Mouse (Mus musculus) limb, embryonic 15.5 days (tissue): ENCODE data around the gene Rlbp1. TPM values are rescaled to one million over a fixed set of nuclear protein-coding genes. Genes with fewer than 3 reads are reported as not detected.

ENCODE experiments used
- ATAC-seq: fragments of 200-750 bp; cut with Nextera tagmentation; 2 replicates; pipeline ENCODE4 v1.8.0; 2017; ENCODE audit warnings: low read depth, moderate TSS enrichment; ENCODE audit not compliant: insufficient number of reproducible peaks, low FRiP score, low TSS enrichment
- H3K27ac ChIP-seq: fragments of 300-500 bp; sonication (generic); 2 replicates; pipeline ENCODE4 v1.5.1; 2015; ENCODE audit warnings: moderate library complexity, mild to moderate bottlenecking, inconsistent platforms
- H3K27me3 ChIP-seq: fragments of 300-500 bp; sonication (generic); 2 replicates; pipeline ENCODE4 v1.6.1; 2015; ENCODE audit warnings: inconsistent platforms
- H3K36me3 ChIP-seq: fragments of 300-500 bp; sonication (generic); 2 replicates; pipeline ENCODE4 v1.6.1; 2015; ENCODE audit warnings: inconsistent platforms
- H3K4me1 ChIP-seq: fragments of 300-500 bp; sonication (generic); 2 replicates; pipeline ENCODE4 v1.6.1; 2015; ENCODE audit warnings: inconsistent platforms
- H3K4me2 ChIP-seq: fragments of 300-500 bp; sonication (generic); 2 replicates; pipeline ENCODE4 v1.6.1; 2015; ENCODE audit warnings: mild to moderate bottlenecking, inconsistent platforms
- H3K4me3 ChIP-seq: fragments of 300-500 bp; sonication (generic); 2 replicates; pipeline ENCODE4 v1.5.1; 2015; ENCODE audit warnings: mild to moderate bottlenecking, inconsistent platforms
- H3K9ac ChIP-seq: fragments of 300-500 bp; sonication (generic); 2 replicates; pipeline ENCODE4 v1.6.1; 2015; ENCODE audit warnings: inconsistent platforms
- H3K9me3 ChIP-seq: fragments of 300-500 bp; sonication (generic); 2 replicates; pipeline ENCODE4 v1.6.1; 2016; ENCODE audit warnings: inconsistent platforms
- WGBS: fragments of 180-500 bp; shearing (Covaris S2); methylation state at CpG from one replicate; pipeline ENCODE4 v1.1.7; 2015; 5-methylcytosine and 5-hydroxymethylcytosine counted together
- polyA plus RNA-seq: library from polyadenylated mRNA; unstranded; fragments of >200 nt; fragmentation: Nextera tagmentation; extraction: Ambion mirVana; gene quantifications from 2 replicates; pipeline ENCODE4 v1.2.1, GENCODE M21; 2015

Gene Rlbp1
- polyA plus RNA-seq, 1 experiment from 2014 or later, result 2.0 TPM

GRCm38 (mm10) chr7:79347108-79347813 lies 39.6 kb downstream of the Rlbp1 start:
- Histone ChIP-seq H3K36me3 (peaks cover 33% of the 10 kb centered on the region; the same call in 1 of the 2 replicates), H3K9me3 (no peaks in the 10 kb centered on the region), H3K4me1 (no peaks in the 10 kb centered on the region), H3K27ac (no peak overlapping the region), H3K9ac (no peak overlapping the region), H3K4me2 (no peak overlapping the region), H3K27me3 (no peaks in the 10 kb centered on the region), H3K4me3 (no peak overlapping the region)
- WGBS, result 74% methylated on average over 13 of the region's 13 CpGs
- no peak for ATAC-seq

GRCm38 (mm10) chr7:79346555-79347075 lies 40.2 kb downstream of the Rlbp1 start:
- H3K9ac ChIP-seq, result no peak overlapping the region
- H3K9me3 ChIP-seq, result no peaks in the 10 kb centered on the region
- H3K36me3 ChIP-seq, result peaks cover 26% of the 10 kb centered on the region; the same call in 1 of the 2 replicates
- H3K27ac ChIP-seq, result no peak overlapping the region
- WGBS, result 69% methylated on average over 8 of the region's 8 CpGs
- H3K4me1 ChIP-seq, result no peaks in the 10 kb centered on the region
- no peaks in the 10 kb centered on the region for H3K27me3 ChIP-seq
- H3K4me3 ChIP-seq, result no peak overlapping the region
- no peak overlapping the region for H3K4me2 ChIP-seq
- no peak for ATAC-seq

DNA sequence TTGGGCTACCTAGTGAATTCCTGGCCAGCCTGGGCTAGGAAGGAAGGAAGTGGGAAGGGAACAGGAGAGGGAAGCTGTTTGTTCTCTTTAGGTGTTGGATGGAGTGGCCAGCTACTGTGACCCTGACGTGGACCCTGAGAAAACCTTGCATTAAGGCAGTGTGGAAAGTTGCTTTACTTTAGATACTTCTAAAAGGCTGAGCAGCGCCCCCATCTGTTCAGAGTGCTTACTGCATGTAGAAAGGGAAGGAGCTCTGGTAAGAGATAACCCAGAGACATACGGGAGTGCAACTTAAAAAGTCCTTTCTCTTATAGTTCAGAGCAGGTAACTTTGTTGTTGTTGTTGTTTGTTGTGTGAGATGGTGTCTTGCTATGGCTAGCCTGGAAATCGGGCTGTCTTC lies 40.9 kb downstream of the Rlbp1 start:
- ATAC-seq, result no peak
- H3K9ac ChIP-seq, result no peak overlapping the region
- H3K4me2 ChIP-seq, result no peak overlapping the region
- no peaks in the 10 kb centered on the region for H3K27me3 ChIP-seq
- H3K27ac ChIP-seq, result no peak overlapping the region; the same call in 1 of the 2 replicates
- peaks cover 20% of the 10 kb centered on the region; the same call in 1 of the 2 replicates for H3K36me3 ChIP-seq
- 52% methylated on average over 4 of the region's 4 CpGs for WGBS
- no peak overlapping the region for H3K4me3 ChIP-seq
- H3K4me1 ChIP-seq, result no peaks in the 10 kb centered on the region
- no peaks in the 10 kb centered on the region for H3K9me3 ChIP-seq

- WGBS, result 90% methylated on average over 8 of the region's 8 CpGs
- no peak overlapping the region for H3K27ac ChIP-seq
- no peak overlapping the region for H3K9ac ChIP-seq
- H3K4me1 ChIP-seq, result no peaks in the 10 kb centered on the region
- no peak for ATAC-seq
- peaks cover 14% of the 10 kb centered on the region for H3K36me3 ChIP-seq
- no peak overlapping the region for H3K4me3 ChIP-seq
- H3K27me3 ChIP-seq, result no peaks in the 10 kb centered on the region
- no peaks in the 10 kb centered on the region for H3K9me3 ChIP-seq
- no peak overlapping the region for H3K4me2 ChIP-seq
Measured at GRCm38 (mm10) chr7:79336362-79336910, 50.4 kb downstream of the Rlbp1 start.

DNA sequence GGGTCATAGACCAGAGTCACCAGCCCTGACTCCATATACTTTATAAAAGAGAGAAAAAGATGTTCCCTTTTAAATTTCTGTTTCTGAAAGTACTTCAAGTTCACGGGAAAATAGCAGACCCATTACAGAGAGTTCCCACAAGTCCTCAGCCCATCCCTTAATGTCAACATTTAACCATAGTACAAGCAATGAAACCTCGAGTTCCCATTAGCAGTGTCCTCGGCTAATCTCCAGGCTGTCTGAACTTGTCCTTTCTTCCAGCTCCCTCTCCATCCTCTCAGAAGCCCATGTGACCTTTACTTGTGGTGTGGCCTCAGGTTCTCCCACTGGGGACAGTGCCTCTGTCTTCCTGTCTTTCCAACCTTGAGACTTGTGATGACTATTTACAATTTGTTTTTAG lies 53.4 kb downstream of the Rlbp1 start:
- Histone ChIP-seq H3K9me3 (no peaks in the 10 kb centered on the region), H3K36me3 (peaks cover 19% of the 10 kb centered on the region), H3K4me3 (no peak overlapping the region), H3K27ac (no peak overlapping the region), H3K4me2 (no peak overlapping the region), H3K4me1 (no peaks in the 10 kb centered on the region), H3K9ac (no peak overlapping the region), H3K27me3 (no peaks in the 10 kb centered on the region)
- no peak for ATAC-seq
- WGBS, result 72% methylated on average over 3 of the region's 3 CpGs

- Histone ChIP-seq H3K9me3 (no peaks in the 10 kb centered on the region), H3K9ac (no peak overlapping the region), H3K4me3 (no peak overlapping the region), H3K36me3 (peaks cover 27% of the 10 kb centered on the region), H3K27me3 (no peaks in the 10 kb centered on the region), H3K4me2 (no peak overlapping the region), H3K4me1 (no peaks in the 10 kb centered on the region), H3K27ac (no peak overlapping the region)
- WGBS, result 80% methylated on average over 10 of the region's 10 CpGs
- ATAC-seq, result no peak
Measured at GRCm38 (mm10) chr7:79331197-79331596, 55.7 kb downstream of the Rlbp1 start.

- H3K4me3 ChIP-seq, result no peak overlapping the region
- peaks cover 38% of the 10 kb centered on the region for H3K36me3 ChIP-seq
- H3K4me2 ChIP-seq, result no peak overlapping the region
- 79% methylated on average over 5 of the region's 5 CpGs for WGBS
- no peak overlapping the region for H3K27ac ChIP-seq
- no peaks in the 10 kb centered on the region for H3K27me3 ChIP-seq
- no peaks in the 10 kb centered on the region for H3K9me3 ChIP-seq
- ATAC-seq, result no peak
- H3K9ac ChIP-seq, result no peak overlapping the region
- no peaks in the 10 kb centered on the region for H3K4me1 ChIP-seq
Measured at GRCm38 (mm10) chr7:79328769-79329168, 58.1 kb downstream of the Rlbp1 start.

Other genes with a start within 250 kb of the Rlbp1 start
- gene Mfge8, start 238.0 kb downstream of the Rlbp1 start, polyA plus RNA-seq, result 198 and 204 TPM in 2 replicates
- 9.5 and 9.6 TPM in 2 replicates for gene Abhd2, start 113.8 kb downstream of the Rlbp1 start, polyA plus RNA-seq
- gene Fanci, start 4.9 kb upstream of the Rlbp1 start, polyA plus RNA-seq, result 6.1 and 6.2 TPM in 2 replicates
- gene Polg, start 79.3 kb upstream of the Rlbp1 start, polyA plus RNA-seq, result 30.9 and 33.7 TPM in 2 replicates
- not detected in 2 replicates for gene Rhcg, start 230.6 kb upstream of the Rlbp1 start, polyA plus RNA-seq